Mouse (Mus musculus): ENCODE measurements around the gene Zc2hc1b.

DNA sequence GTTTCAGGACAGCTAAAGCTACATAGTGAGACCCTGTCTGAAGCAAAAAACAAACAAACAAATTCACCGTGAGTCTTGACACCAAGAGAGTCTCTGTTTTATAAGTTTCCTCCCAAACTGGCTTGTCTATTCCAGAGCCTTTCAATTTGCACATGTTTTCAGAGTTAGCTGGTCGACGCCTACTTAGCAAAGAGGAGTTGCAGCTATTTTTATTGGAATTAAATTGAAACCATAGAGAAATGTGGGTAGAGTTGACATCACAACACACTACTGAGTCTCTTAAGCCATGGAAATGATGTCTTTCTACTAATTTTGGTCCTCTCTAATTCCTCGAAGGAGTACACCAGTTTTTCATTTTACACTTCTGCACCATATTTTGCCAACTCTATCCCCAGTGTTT lies 16.9 kb downstream of the Zc2hc1b start:
- TF ChIP-seq CTCF (IDR thresholded peaks at IDR 0.05; ENCODE audit: borderline replicate concordance, insufficient read depth, low read length) (no peak), POLR2A (IDR thresholded peaks at IDR 0.05; ENCODE audit: low read depth, low read length) (no peak)
